Mouse (Mus musculus): ENCODE measurements around the gene Derl2. TPM values are rescaled to one million over a fixed set of nuclear protein-coding genes. Genes with fewer than 3 reads are reported as not detected.

Derl2 gene
- 52.5 and 61.6 TPM in 2 replicates for polyA plus RNA-seq (2015; fragmentation: Nextera tagmentation; extraction: Ambion mirVana)

DNA sequence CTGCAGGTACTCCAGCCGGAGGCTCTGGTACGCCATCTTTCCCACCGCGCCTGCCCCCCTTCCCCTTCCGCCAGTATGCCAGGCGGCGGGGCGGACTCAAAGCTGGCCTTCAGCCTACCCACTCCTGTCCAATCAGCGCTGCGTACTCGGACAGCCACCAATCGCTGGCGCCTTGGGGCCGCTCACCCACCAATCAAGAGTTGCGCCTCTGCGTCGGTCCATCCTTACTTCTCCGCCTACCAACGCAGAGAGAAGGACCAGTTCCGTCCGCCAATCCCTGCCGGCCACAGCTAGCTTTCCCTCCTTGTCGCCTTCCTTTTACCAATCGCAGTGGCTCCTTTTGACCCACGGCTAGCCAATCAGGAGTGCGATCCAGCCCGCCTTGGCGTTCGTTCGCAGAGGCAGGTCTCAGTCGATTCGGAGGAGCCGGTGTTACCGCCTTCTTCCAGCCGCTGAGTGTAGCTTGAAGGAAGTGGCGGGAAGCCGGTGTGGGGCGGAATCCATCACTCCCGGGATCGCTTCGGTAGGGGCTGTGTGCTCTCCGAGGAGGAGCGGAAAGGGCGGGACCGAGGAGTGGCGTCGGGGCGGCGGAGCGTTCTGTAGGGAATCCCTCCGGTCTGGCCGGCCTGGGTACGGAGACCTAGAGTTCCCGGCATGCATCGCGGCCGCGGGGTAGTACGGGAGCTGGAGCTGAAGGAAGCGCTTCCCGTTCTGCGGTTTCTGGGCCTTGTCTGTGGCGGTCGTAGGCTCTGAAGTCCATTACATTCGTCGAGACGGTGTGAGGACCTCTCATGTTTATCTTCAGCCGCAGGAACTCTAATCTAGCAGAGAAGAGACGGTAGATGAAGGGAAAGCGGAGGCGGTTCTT lies at the start of gene Derl2, which contains the start of gene Mis12:
Gene Derl2, minus strand, starts transcription at position 641 of the 868 bp plus-strand sequence.
Gene Mis12, plus strand, starts transcription at position 411 of the 868 bp plus-strand sequence.
- no peaks in the 10 kb centered on the region for H3K27me3 ChIP-seq (replicated peaks)
- under 1% methylated on average over 71 of the region's 71 CpGs for WGBS

DNA sequence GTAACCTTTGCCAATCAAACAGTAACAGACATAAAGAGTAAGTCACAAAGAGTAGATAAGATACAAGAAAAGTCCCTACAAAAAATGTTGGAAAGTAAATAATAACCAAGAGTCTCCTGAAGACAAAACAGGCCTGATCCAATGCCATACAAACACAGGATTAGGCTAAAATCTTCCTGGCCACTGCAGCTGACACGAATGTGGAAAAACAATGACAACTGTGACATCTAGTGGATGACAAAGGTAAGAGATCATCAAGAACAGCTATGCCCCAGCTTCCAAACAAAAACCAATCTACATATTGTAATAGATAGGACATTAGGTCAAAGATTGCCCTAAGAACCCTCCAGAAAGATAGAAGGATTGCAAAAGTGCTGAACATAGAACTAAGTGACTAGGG lies 32.9 kb upstream of the Derl2 start:
- Histone ChIP-seq H3K4me3 (replicated peaks) (no peak overlapping the region), H3K4me2 (no peak overlapping the region), H3K27me3 (replicated peaks) (no peaks in the 10 kb centered on the region), H3K9ac (no peak overlapping the region), H3K9me3 (no peaks in the 10 kb centered on the region), H3K4me1 (no peaks in the 10 kb centered on the region), H3K27ac (no peak overlapping the region), H3K36me3 (no peaks in the 10 kb centered on the region)
- ATAC-seq (ENCODE audit: insufficient read depth, low FRiP score, low read depth) = no peak
- WGBS = 0% methylated on average over 1 of the region's 1 CpGs

More for the DNA sequence above, at the start of gene Derl2, which contains the start of gene Mis12:
- Histone ChIP-seq H3K9ac (peak within 1 kb of the TSS; percentile 91), H3K4me2 (peak within 1 kb of the TSS; percentile 83), H3K9me3 (no peaks in the 10 kb centered on the region), H3K27ac (peak within 1 kb of the TSS; percentile 93), H3K4me3 (replicated peaks) (peak within 1 kb of the TSS; percentile 86), H3K4me1 (peaks cover 6% of the 10 kb centered on the region; the same call in 1 of the 2 replicates), H3K36me3 (no peaks in the 10 kb centered on the region)
- peak; percentile 100 for ATAC-seq (ENCODE audit: insufficient read depth, low FRiP score, low read depth)

- H3K27me3 ChIP-seq (replicated peaks) = no peaks in the 10 kb centered on the region
Observed at GRCm38 (mm10) chr11:71039526-71040298, 20.1 kb upstream of the Derl2 start.

DNA sequence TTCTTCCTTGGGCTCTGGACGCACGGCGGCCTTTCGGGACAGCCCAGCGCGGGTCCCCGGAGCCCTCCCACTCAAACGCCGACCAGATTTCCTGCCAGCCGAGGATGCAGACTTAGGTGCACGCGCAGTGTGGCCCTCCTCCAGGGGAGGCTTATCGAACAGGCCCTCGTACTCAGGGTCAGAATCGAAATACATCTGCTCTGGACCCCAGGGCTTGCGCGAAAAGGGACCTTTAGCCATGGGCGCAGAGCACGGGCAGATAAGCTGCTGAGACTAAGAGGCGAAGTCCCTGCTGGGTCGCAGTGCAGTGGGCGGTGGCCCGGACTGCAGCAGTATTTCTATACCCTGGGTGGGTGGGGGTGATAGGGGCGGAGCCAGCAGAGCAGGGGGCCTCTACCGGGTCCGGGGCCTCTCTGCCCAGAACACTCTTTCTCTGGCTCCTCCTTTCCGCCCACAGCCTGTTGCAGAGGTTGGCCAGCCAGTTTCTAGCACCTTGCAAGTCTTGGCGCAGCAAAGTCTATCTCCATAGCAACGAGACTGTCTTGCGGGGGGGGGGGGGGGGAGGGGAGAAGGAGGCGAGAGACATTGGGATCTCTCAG lies 13.6 kb upstream of the Derl2 start, which contains the start of gene 6330403K07Rik:
Gene 6330403K07Rik, minus strand, starts transcription at position 351 of the 599 bp plus-strand sequence.
- Histone ChIP-seq H3K9ac (peak within 1 kb of the TSS; percentile 46; the same call in 1 of the 2 replicates), H3K4me2 (peak within 1 kb of the TSS; percentile 88), H3K36me3 (no peaks in the 10 kb centered on the region), H3K4me1 (peaks cover 14% of the 10 kb centered on the region), H3K27me3 (replicated peaks) (no peaks in the 10 kb centered on the region), H3K9me3 (no peaks in the 10 kb centered on the region), H3K27ac (peak within 1 kb of the TSS; percentile 83), H3K4me3 (replicated peaks) (peak within 1 kb of the TSS; percentile 56)
- WGBS = 0% methylated on average over 28 of the region's 31 CpGs
- peak; percentile 93 for ATAC-seq (ENCODE audit: insufficient read depth, low FRiP score, low read depth)

More at GRCm38 (mm10) chr11:71039526-71040298, 20.1 kb upstream of the Derl2 start:
- Histone ChIP-seq H3K36me3 (no peaks in the 10 kb centered on the region), H3K27ac (no peak overlapping the region), H3K9ac (no peak overlapping the region), H3K9me3 (no peaks in the 10 kb centered on the region), H3K4me2 (no peak overlapping the region), H3K4me1 (no peaks in the 10 kb centered on the region), H3K4me3 (replicated peaks) (no peak overlapping the region)
- WGBS = 94% methylated on average over 5 of the region's 5 CpGs
- ATAC-seq (ENCODE audit: insufficient read depth, low FRiP score, low read depth) = no peak

DNA sequence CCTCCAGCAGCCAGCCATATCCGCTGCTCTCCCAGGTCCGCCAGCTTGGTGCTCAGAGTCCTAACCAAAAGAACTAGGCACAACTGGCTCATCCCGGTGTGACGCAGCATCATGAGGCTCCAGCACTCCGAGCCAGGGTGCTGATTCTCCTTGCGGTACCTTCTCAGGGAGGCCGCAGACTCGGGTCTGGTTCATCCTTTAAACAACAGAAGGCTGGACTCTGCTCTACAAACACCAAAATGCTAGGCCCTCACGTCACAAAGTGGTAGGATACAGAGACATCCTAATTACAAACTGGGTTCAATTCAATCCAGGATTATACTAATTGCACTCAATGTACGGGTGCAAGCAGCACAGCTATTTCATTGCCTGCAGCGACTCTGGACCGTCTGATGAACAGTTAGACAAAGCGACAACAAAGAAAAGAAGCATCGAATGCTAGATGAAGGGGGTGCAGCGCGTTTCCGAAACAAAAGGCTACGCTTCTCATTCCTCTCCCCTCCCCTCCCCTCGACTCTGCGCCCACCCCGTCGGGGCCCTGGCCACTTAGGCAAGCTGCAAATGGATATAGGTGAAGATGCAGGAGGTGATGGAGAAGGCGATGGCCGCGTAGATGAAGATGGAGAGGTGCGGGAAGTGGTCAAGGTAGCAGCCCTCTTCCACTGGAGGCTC lies 13.0 kb upstream of the Derl2 start:
- WGBS = 7% methylated on average over 26 of the region's 26 CpGs
- H3K27me3 ChIP-seq (replicated peaks) = no peaks in the 10 kb centered on the region
- no peak for ATAC-seq (ENCODE audit: insufficient read depth, low FRiP score, low read depth)
- 0 out of 2 replicates have a peak, but pooled peaks cover under 1% of the 10 kb centered on the region for H3K36me3 ChIP-seq
- H3K4me3 ChIP-seq (replicated peaks) = peak overlapping the region; percentile 56
- peak overlapping the region; percentile 88 for H3K4me2 ChIP-seq
- peak overlapping the region; percentile 83 for H3K27ac ChIP-seq
- H3K9ac ChIP-seq = peak overlapping the region; percentile 46; the same call in 1 of the 2 replicates
- H3K4me1 ChIP-seq = peaks cover 14% of the 10 kb centered on the region
- no peaks in the 10 kb centered on the region for H3K9me3 ChIP-seq

GRCm38 (mm10) chr11:71032070-71032469 lies 12.4 kb upstream of the Derl2 start:
- peak overlapping the region; percentile 56 for H3K4me3 ChIP-seq (replicated peaks)
- 0 out of 2 replicates have a peak, but pooled peaks cover 4% of the 10 kb centered on the region for H3K36me3 ChIP-seq
- H3K27ac ChIP-seq = peak overlapping the region; percentile 83; the same call in 1 of the 2 replicates
- H3K9me3 ChIP-seq = no peaks in the 10 kb centered on the region
- WGBS = 49% methylated on average over 7 of the region's 7 CpGs
- peaks cover 14% of the 10 kb centered on the region for H3K4me1 ChIP-seq
- H3K9ac ChIP-seq = no peak overlapping the region
- ATAC-seq (ENCODE audit: insufficient read depth, low FRiP score, low read depth) = no peak
- H3K4me2 ChIP-seq = peak overlapping the region; percentile 88
- H3K27me3 ChIP-seq (replicated peaks) = no peaks in the 10 kb centered on the region

DNA sequence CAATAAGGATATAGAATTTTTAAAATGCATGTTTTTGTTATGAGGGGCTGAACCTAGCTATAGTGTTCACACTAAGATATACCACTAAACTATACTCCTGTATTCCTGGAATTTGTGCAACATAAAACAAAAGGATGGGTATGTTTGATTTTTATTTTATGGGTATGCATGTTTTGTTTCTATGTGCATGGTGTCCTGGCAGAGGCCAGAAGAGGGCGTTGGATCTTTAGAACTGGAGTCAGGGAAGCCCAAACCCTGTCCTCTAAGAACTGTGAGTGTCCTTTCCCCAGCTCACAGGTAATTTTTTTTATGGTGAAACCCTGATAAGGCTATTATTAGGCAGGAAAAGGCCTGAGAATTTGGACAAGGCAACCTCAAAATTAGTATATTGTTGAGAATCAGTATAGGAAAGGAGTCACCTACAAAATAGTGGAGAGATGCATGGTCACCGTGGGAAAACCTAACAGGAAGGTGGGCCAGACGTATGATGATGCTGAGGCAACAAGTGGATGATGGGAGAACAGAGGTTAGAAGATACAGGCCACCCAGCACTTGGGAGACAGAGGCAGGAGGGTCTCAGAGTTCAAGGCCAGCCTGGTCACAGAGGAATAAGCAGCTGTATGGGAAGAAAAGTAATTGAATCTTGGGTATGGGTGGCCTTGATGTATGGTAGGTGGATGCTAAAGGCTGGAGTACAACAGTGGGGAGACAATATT lies 9.9 kb upstream of the Derl2 start:
- H3K4me1 ChIP-seq = peaks cover 14% of the 10 kb centered on the region
- ATAC-seq (ENCODE audit: insufficient read depth, low FRiP score, low read depth) = no peak
- no peaks in the 10 kb centered on the region for H3K9me3 ChIP-seq
- H3K27me3 ChIP-seq (replicated peaks) = no peaks in the 10 kb centered on the region
- 71% methylated on average over 3 of the region's 3 CpGs for WGBS
- no peak overlapping the region for H3K9ac ChIP-seq
- H3K36me3 ChIP-seq = peaks cover 21% of the 10 kb centered on the region
- H3K27ac ChIP-seq = no peak overlapping the region
- no peak overlapping the region for H3K4me3 ChIP-seq (replicated peaks)
- H3K4me2 ChIP-seq = no peak overlapping the region

DNA sequence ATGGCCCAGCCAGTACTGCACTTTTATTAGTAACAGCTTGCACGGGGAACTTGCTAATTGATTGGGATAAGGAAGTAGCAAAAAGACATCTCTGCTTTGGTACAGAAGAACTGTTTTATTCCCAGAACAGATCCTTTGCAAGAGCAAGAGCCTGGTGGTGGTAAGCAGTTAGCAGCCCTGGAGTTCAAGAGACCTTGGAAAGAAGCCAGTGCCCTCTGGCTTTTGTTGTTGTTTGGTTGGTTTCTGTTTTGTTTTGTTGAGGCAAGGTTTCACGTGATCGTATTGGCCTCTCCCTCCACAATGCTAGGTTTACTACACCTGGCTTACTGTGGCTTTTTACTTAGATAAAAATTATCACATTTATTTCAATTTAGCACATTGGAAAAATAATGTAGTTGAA lies 8.6 kb upstream of the Derl2 start:
- no peak overlapping the region for H3K4me2 ChIP-seq
- H3K27ac ChIP-seq = no peak overlapping the region
- no peaks in the 10 kb centered on the region for H3K27me3 ChIP-seq (replicated peaks)
- 72% methylated on average over 3 of the region's 3 CpGs for WGBS
- H3K36me3 ChIP-seq = peaks cover 21% of the 10 kb centered on the region
- no peak for ATAC-seq (ENCODE audit: insufficient read depth, low FRiP score, low read depth)
- no peaks in the 10 kb centered on the region for H3K9me3 ChIP-seq
- H3K4me3 ChIP-seq (replicated peaks) = no peak overlapping the region
- no peak overlapping the region for H3K9ac ChIP-seq
- H3K4me1 ChIP-seq = peaks cover 14% of the 10 kb centered on the region

- no peaks in the 10 kb centered on the region for H3K27me3 ChIP-seq (replicated peaks)
- H3K36me3 ChIP-seq = peaks cover 8% of the 10 kb centered on the region; the same call in 1 of the 2 replicates
- peak overlapping the region; percentile 86 for H3K4me3 ChIP-seq (replicated peaks)
- 5% methylated on average over 26 of the region's 28 CpGs for WGBS
- H3K9ac ChIP-seq = peak overlapping the region; percentile 91
- H3K4me1 ChIP-seq = peaks cover 6% of the 10 kb centered on the region; the same call in 1 of the 2 replicates
- peak overlapping the region; percentile 83 for H3K4me2 ChIP-seq
- H3K27ac ChIP-seq = peak overlapping the region; percentile 41; the same call in 1 of the 2 replicates
- no peak; the same call in 1 of the 2 replicates for ATAC-seq (ENCODE audit: insufficient read depth, low FRiP score, low read depth)
- no peaks in the 10 kb centered on the region for H3K9me3 ChIP-seq
Observed at GRCm38 (mm10) chr11:71018416-71019200, 1.0 kb downstream of the Derl2 start.

GRCm38 (mm10) chr11:71017051-71017450 lies 2.6 kb downstream of the Derl2 start:
- 93% methylated on average over 1 of the region's 1 CpGs for WGBS
- no peaks in the 10 kb centered on the region for H3K27me3 ChIP-seq (replicated peaks)
- H3K9ac ChIP-seq = no peak overlapping the region
- no peak overlapping the region for H3K4me2 ChIP-seq
- H3K4me1 ChIP-seq = peaks cover 6% of the 10 kb centered on the region; the same call in 1 of the 2 replicates
- no peak overlapping the region for H3K27ac ChIP-seq
- H3K9me3 ChIP-seq = no peaks in the 10 kb centered on the region
- no peak for ATAC-seq (ENCODE audit: insufficient read depth, low FRiP score, low read depth)
- peaks cover 20% of the 10 kb centered on the region for H3K36me3 ChIP-seq
- no peak overlapping the region for H3K4me3 ChIP-seq (replicated peaks)

All from stomach, embryonic 15.5 days (tissue).